Mouse (Mus musculus) gastrocnemius, postnatal 10 days (tissue): ENCODE measurements around the gene Ccnh. TPM values are rescaled to one million over a fixed set of nuclear protein-coding genes. Genes with fewer than 3 reads are reported as not detected.
A peak's percentile ranks its signal among the peaks of the same experiment; 100 is the strongest.
"Not testable (repeated sequence)": the region's sequence is repeated elsewhere in the genome, so short reads cannot be mapped to it uniquely, and the experiment has no call there.

Source experiments
- DNase-seq: peaks from one replicate; pipeline ENCODE4 v3.0.0; 2021; ENCODE audit warnings: mixed read lengths
- long read RNA-seq, 2 experiments: library from polyadenylated mRNA; stranded (forward); transcript quantifications; one replicate each; pipeline ENCODE4 v2.0.0; 2021
- total RNA-seq, 2 experiments: library from RNA; stranded (reverse); gene quantifications; 2 replicates each; pipeline ENCODE4 v1.2.3; 2021

The Ccnh gene
- 10 to 100 TPM; 21.7 to 32.5 TPM for total RNA-seq
- long read RNA-seq, experiment 1, transcript Ccnh-201 (9 exons, 2,045 nt), result major isoform, 19 of 22 reads
- long read RNA-seq, experiment 1, partial matches to known transcripts, result 0 of 22 reads
- long read RNA-seq, experiment 1, other reads (novel, unspliced or antisense), result 3 of 22 reads
- long read RNA-seq, experiment 2, transcript Ccnh-201 (9 exons, 2,045 nt), result major isoform, 32 of 43 reads
- long read RNA-seq, experiment 2, partial matches to known transcripts, result 0 of 43 reads
- long read RNA-seq, experiment 2, other reads (novel, unspliced or antisense), result 10 of 43 reads

GRCm38 (mm10) chr13:85188903-85189643 is at the start of gene Ccnh:
Ccnh (plus strand) TSS chr13:85189408.
- DNase-seq, result peak; percentile 92

GRCm38 (mm10) chr13:85143361-85143760 is 45.8 kb upstream of the Ccnh start:
- not testable (repeated sequence) for DNase-seq

- no peak for DNase-seq
Observed at GRCm38 (mm10) chr13:85146471-85146870, 42.7 kb upstream of the Ccnh start.

- no peak for DNase-seq
Observed at GRCm38 (mm10) chr13:85154746-85155145, 34.5 kb upstream of the Ccnh start.

DNA sequence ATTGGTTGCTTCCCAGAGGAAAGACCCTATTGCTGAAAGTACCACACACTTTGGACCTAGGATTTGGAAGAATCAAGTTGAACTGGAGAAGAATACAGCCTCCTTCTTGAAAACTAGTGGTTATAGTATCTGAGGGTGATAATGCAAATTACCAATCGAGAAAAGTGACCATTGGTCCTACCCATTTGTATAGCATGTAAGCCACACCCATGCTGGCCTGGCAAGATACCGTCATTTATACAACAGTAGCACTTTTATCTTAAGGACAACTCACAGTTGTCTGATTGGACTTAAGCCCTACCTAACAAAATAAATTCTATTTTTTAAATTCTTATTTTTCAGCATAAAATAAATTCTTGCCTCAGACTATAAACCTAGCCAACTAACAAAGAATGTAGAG is 29.2 kb upstream of the Ccnh start:
- no peak for DNase-seq

DNA sequence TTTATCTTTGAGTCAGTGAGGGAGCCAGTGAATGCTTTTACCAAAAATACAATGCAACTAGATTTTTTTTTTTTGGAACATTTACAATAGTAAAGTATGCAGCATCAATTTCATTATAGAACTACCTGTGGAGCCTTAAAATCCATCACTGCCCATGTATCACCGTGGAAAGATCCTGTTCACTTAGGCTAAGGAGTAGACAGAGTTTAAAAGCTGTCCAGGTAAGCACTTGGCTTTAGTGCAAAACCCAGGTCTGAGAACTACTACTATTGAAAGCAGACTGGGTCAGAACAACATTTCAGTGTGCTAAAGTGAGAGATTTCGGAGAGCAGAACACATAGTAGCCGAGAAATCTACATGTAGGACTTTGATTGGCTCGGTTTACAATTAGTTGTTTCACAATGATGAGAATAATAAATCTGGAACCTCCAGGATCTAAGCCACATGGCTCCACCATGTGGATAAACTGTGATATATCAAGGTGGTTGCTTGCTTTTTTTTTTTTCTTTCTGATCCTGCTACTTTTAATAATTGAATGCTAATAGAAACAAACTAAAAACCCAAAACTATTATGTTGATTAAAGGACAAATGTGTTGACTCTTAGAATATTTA is 24.6 kb upstream of the Ccnh start:
- DNase-seq, result no peak

DNA sequence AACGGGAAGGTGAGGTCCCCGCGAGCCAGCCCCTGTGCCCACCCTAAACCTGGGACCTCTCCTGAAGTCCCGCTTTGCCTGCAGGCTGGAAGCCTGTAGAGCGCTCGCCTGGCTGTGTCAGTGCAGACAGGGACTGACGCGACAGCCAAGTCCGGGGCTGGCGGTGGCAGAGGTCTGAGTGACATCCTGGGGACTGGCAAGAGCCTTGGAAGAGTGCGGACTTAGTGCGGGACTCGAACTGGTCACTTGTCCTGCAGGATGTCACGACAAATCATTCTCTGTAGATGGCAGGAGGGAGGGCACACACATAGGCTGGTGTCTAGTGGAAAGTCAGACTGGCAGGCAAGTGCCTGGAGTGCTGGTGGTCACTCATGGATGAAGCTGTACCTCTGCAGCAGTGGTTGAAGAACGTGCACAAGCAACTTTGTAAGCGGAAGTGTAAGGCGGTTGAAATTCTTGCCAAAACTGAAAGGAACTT is 475 bp downstream of the Ccnh start:
- DNase-seq, result no peak

- no peak for DNase-seq
Observed at GRCm38 (mm10) chr13:85191253-85191652, 2.0 kb downstream of the Ccnh start.

GRCm38 (mm10) chr13:85207493-85207892 is 18.3 kb downstream of the Ccnh start:
- DNase-seq, result no peak

- no peak for DNase-seq
Observed at GRCm38 (mm10) chr13:85208656-85209055, 19.4 kb downstream of the Ccnh start.

- DNase-seq, result no peak
Observed at GRCm38 (mm10) chr13:85210353-85210752, 21.1 kb downstream of the Ccnh start.

DNA sequence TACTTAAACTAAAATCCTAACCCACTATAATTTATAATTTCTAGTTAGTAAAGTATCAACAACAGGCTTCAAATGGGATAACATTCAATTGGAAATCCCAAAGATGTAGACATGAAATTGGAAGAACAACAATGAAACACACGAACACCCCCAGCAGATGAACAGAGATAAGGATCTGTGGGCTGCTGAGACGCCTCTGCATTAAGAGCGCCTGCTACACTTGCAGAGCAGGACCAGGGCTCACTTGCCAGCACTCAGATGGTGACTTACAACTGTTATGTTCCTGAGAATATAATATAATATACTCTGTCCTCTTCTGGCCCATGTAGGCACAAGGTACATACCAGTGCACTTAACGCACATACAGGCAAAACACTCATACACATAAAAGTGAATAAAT is 29.4 kb downstream of the Ccnh start:
- DNase-seq, result no peak

- DNase-seq, result no peak
Observed at GRCm38 (mm10) chr13:85238760-85239159, 49.6 kb downstream of the Ccnh start.

Other genes starting within 250 kb of the Ccnh start
- 10 to 100 TPM; 22.6 to 31.1 TPM for gene Rasa1, start 99.7 kb downstream of the Ccnh start, total RNA-seq